Mouse (Mus musculus): Measurements from ENCODE around the gene Ilkap. TPM values are rescaled to one million over a fixed set of nuclear protein-coding genes. Genes with fewer than 3 reads are reported as not detected.
A peak's percentile ranks its signal among the peaks of the same experiment; 100 is the strongest.

The Ilkap gene
- total RNA-seq, 1 experiment from 2014 or later: 179 TPM

GRCm38 (mm10) chr1:91366215-91367108, 32.2 kb downstream of the Ilkap start, which contains the start of gene Erfe:
Gene Erfe (plus strand): TSS chr1:91366430.
- ATAC-seq (replicated peaks; ENCODE audit: insufficient number of reproducible peaks, low FRiP score, low TSS enrichment, poor library complexity, severe bottlenecking): no peak

GRCm38 (mm10) chr1:91365816-91366214, 32.8 kb downstream of the Ilkap start:
- no peak for ATAC-seq (replicated peaks; ENCODE audit: insufficient number of reproducible peaks, low FRiP score, low TSS enrichment, poor library complexity, severe bottlenecking)

GRCm38 (mm10) chr1:91364822-91365644, 33.6 kb downstream of the Ilkap start:
- ATAC-seq (replicated peaks; ENCODE audit: insufficient number of reproducible peaks, low FRiP score, low TSS enrichment, poor library complexity, severe bottlenecking): no peak

- no peak for ATAC-seq (replicated peaks; ENCODE audit: insufficient number of reproducible peaks, low FRiP score, low TSS enrichment, poor library complexity, severe bottlenecking)
Observed at GRCm38 (mm10) chr1:91362113-91362512, 36.5 kb downstream of the Ilkap start.

- ATAC-seq (replicated peaks; ENCODE audit: insufficient number of reproducible peaks, low FRiP score, low TSS enrichment, poor library complexity, severe bottlenecking): no peak
Observed at GRCm38 (mm10) chr1:91356105-91356504, 42.5 kb downstream of the Ilkap start.

GRCm38 (mm10) chr1:91352277-91352676, 46.3 kb downstream of the Ilkap start:
- no peak for ATAC-seq (replicated peaks; ENCODE audit: insufficient number of reproducible peaks, low FRiP score, low TSS enrichment, poor library complexity, severe bottlenecking)

- no peak for ATAC-seq (replicated peaks; ENCODE audit: insufficient number of reproducible peaks, low FRiP score, low TSS enrichment, poor library complexity, severe bottlenecking)
Observed at GRCm38 (mm10) chr1:91351249-91351648, 47.4 kb downstream of the Ilkap start.

GRCm38 (mm10) chr1:91350841-91351240, 47.8 kb downstream of the Ilkap start, which contains the start of gene Klhl30:
Gene Klhl30 (plus strand): TSS chr1:91351016.
- no peak for ATAC-seq (replicated peaks; ENCODE audit: insufficient number of reproducible peaks, low FRiP score, low TSS enrichment, poor library complexity, severe bottlenecking)

- ATAC-seq (replicated peaks; ENCODE audit: insufficient number of reproducible peaks, low FRiP score, low TSS enrichment, poor library complexity, severe bottlenecking): peak; percentile 83
Observed at GRCm38 (mm10) chr1:91346892-91347291, 51.7 kb downstream of the Ilkap start.

GRCm38 (mm10) chr1:91344921-91345685, 53.5 kb downstream of the Ilkap start:
- no peak for ATAC-seq (replicated peaks; ENCODE audit: insufficient number of reproducible peaks, low FRiP score, low TSS enrichment, poor library complexity, severe bottlenecking)

- ATAC-seq (replicated peaks; ENCODE audit: insufficient number of reproducible peaks, low FRiP score, low TSS enrichment, poor library complexity, severe bottlenecking): no peak
Observed at GRCm38 (mm10) chr1:91344001-91344400, 54.6 kb downstream of the Ilkap start.

GRCm38 (mm10) chr1:91337355-91337754, 61.3 kb downstream of the Ilkap start:
- ATAC-seq (replicated peaks; ENCODE audit: insufficient number of reproducible peaks, low FRiP score, low TSS enrichment, poor library complexity, severe bottlenecking): no peak

- no peak for ATAC-seq (replicated peaks; ENCODE audit: insufficient number of reproducible peaks, low FRiP score, low TSS enrichment, poor library complexity, severe bottlenecking)
Observed at GRCm38 (mm10) chr1:91333582-91333981, 65.0 kb downstream of the Ilkap start.

GRCm38 (mm10) chr1:91332102-91332501, 66.5 kb downstream of the Ilkap start:
- ATAC-seq (replicated peaks; ENCODE audit: insufficient number of reproducible peaks, low FRiP score, low TSS enrichment, poor library complexity, severe bottlenecking): no peak

- ATAC-seq (replicated peaks; ENCODE audit: insufficient number of reproducible peaks, low FRiP score, low TSS enrichment, poor library complexity, severe bottlenecking): no peak
Observed at GRCm38 (mm10) chr1:91325488-91326042, 73.0 kb downstream of the Ilkap start.

- no peak for ATAC-seq (replicated peaks; ENCODE audit: insufficient number of reproducible peaks, low FRiP score, low TSS enrichment, poor library complexity, severe bottlenecking)
Observed at GRCm38 (mm10) chr1:91324646-91325045, 74.0 kb downstream of the Ilkap start.

All from monocyte, adult 5-6 weeks (primary cell).